Mouse (Mus musculus) kidney, postnatal 36 days (tissue): ENCODE data around the gene Troap.

Experiments used
- DNase-seq, 2 experiments: peaks; one replicate each; pipeline ENCODE4 v3.0.0; 2021 to 2022; ENCODE audit warnings: mixed read lengths in 2 of 2

Troap gene

DNA sequence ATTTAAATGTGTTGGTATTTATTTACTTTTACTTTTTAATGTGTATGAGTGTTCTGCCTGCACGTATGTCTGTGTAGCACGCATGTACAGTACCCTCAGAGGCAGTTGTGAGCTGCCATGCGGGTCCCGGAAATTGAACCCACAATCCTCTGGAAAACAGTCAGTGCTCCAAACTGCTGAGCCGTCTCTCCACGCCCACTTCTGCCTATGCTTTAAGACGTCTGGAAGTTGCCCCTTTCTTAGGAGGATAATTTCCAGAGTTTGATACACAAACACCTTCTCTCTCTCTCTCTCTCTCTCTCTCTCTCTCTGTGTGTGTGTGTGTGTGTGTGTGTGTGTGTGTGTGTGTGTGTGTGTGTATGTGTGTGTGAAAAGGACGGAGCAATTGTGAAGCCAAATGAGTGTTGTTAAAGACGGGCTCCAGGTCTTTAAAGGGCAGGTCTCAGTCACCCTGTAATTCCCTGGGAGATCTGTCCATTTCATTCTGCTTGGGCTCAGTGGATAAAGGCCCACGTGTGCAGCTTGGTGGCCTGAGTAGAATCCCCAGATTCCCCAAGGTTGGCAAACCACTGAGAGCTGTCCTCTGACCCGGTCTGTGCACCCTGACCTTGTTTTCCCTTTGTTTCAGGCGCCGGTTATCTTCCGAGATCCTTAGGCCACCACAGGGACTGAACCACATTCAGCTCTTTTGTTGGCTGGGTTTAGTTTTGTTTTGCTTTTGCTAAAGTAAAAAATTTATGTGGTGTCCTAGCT lies 40.1 kb downstream of the Troap start:
- peak in 1 of 2 experiments; percentile 18 for DNase-seq

DNA sequence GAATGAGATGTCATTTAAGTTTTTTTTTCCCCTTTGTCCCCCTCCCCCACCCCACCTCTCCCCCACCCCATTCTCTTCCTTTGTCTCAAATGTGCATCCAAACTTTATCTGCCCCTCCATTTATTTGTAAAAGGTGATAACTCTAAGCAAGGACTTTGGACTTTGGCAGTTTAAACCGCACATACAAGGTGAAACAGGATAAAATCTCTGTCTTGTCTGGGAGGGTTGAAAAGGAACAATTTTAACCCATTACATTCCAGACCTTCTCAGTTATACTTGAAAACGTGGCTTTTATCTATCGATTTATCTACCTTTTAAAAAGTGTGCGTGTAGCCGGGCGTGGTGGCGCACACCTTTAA lies 40.7 kb downstream of the Troap start:
- DNase-seq = no peak

GRCm38 (mm10) chr15:99116539-99116938 lies 42.2 kb downstream of the Troap start:
- peak; percentile 19 to 49 for DNase-seq

DNA sequence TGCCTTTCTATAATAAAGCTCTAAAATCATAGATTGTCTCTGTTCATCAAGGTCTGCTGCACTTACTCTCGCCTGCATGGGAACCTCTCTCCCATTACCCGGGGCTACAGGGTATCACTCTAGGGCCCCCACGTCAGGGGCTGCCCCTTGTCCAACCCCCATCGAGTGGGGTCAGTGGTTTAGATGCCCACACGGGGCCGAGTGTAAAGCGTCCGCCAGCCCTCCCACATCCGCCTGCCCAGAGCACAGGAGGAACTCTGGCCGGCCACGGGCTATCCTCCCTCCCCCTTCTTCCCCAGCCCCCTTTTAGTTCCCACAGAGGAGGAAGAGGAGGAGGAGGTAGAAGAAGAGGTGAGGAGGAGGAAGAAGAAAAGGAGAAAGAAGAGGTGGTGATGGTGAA lies 46.4 kb downstream of the Troap start:
- DNase-seq = no peak

- DNase-seq = no peak
These were observed 48.3 kb downstream of the Troap start for GRCm38 (mm10) chr15:99122642-99123041.

- no peak for DNase-seq
These were observed 51.3 kb downstream of the Troap start, which contains the start of gene Spats2 for GRCm38 (mm10) chr15:99125711-99126080. Gene Spats2, plus strand, starts transcription at chr15:99125916.

- peak; percentile 90 to 96 for DNase-seq
These were observed 51.9 kb downstream of the Troap start for GRCm38 (mm10) chr15:99126081-99126815.

DNA sequence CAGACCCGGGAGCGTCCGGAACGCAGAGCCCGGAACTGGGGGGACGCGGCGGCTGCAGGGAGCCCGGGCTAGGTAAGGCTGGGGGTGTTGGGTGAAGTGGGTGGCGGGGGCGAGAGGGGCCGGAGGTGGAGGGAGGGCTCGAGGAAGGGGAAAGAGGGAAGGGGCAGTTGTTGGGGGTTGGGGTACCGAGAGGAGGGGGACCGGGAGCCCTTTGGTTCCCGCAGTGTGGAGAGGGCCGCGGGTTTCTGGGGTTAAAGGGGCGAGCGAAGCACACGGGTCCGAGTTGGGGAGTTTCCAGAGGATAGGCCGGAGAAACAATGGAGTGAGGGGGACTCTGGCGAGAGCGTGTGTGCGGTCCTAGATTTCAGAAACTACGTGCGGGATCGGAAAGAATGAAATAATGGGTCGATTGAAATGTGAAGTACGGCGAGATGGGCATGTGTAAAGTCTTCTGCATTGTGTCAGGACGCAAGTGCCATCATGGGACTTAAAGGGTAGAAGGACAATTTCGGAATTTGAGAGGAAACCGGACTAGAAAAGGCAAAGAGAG lies 52.5 kb downstream of the Troap start:
- DNase-seq = no peak

DNA sequence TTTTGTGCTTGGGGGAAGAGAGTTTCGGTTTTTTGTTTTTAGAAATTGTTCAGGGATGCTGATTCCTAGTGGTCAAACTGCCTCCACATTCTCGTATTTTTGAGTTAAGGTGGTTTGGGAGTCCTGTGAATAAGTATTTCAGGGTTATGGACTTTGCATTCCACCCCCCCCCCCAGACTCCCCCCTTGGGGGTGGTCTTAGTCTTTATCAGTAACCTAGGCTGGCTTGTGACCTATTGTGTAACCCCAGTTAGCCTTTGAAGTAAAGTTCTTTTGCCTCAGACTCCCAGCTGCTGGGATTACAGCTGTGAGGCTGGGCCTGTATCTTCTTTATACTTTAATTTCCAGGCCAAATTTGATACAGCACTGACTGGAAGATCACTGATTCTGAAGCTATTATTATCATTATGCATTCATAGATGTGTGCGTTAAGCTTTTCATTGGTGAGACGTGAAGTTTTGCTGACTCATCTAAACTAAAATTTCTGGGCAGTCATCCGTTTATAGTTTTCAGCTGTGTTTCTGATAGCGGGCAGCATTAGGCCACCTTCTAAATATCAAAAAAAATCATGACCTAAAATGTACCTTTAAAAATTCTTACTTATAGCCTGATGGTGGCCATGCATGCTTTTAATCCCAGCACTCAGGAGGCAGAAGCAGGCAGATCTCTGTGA lies 53.6 kb downstream of the Troap start:
- DNase-seq = no peak

- no peak for DNase-seq
These were observed 55.1 kb downstream of the Troap start for GRCm38 (mm10) chr15:99129441-99129840.

- no peak for DNase-seq
These were observed 55.9 kb downstream of the Troap start for GRCm38 (mm10) chr15:99129956-99130910.
